Mouse (Mus musculus): ENCODE data around the gene Dock3. TPM values are rescaled to one million over a fixed set of nuclear protein-coding genes. Genes with fewer than 3 reads are reported as not detected.

The Dock3 gene
- polyA plus RNA-seq, 1 experiment: not detected

DNA sequence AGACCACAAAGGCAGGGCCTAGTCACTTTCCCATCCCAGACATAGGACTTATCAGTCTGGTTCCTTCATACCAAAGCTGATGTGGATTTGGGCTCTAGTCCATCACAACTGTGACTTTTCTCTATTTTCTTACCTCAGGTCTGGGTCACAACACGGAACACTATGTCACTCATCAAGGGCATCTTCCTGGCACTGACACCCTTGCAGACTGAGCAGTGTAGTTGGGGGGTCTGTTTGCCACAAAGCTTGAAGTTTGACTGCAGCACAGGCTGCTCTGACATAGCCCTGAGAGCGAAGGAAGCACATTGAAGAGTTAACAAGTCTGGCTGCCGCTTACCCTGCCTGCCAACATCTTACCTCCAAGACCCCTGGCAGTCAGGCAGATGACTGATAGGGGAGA, 348.6 kb downstream of the Dock3 start:
- Histone ChIP-seq H3K4me3 (ENCODE audit: insufficient read depth, low read depth, low read length) (no peak overlapping the region), H3K27ac (ENCODE audit: insufficient read depth, low read depth, low read length) (no peak overlapping the region), H3K4me1 (ENCODE audit: control insufficient read depth, insufficient read depth, low read length) (peaks cover 35% of the 10 kb centered on the region)
- no peak for TF ChIP-seq CTCF (IDR thresholded peaks at IDR 0.05; ENCODE audit: insufficient read depth, low read depth, low read length)
- TF ChIP-seq POLR2A (IDR thresholded peaks at IDR 0.05; ENCODE audit: insufficient read depth, low read depth, low read length): no peak
- WGBS: 56% methylated on average over 3 of the region's 3 CpGs

DNA sequence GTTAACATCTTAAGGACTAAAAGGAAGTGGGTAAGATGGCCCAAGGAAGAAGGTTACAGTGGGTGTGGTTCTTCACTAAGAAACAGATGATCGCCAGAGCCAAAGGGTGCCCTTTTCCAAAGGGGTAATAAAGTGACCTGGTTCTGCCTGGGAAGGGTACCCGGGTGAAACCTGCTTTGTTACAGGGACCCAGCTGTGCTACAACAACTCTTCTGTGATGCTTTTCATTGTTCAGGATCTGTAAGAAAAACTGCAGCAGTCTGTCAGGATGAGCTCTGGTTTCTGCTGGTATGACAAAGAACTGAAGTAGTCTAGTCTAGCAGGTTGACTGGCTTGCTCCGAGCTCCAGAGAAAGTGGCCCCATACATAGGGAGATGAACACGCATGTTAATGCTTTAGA, 349.5 kb downstream of the Dock3 start:
- Histone ChIP-seq H3K4me3 (ENCODE audit: insufficient read depth, low read depth, low read length) (no peak overlapping the region), H3K27ac (ENCODE audit: insufficient read depth, low read depth, low read length) (no peak overlapping the region), H3K4me1 (ENCODE audit: control insufficient read depth, insufficient read depth, low read length) (peaks cover 29% of the 10 kb centered on the region)
- TF ChIP-seq POLR2A (IDR thresholded peaks at IDR 0.05; ENCODE audit: insufficient read depth, low read depth, low read length) (no peak), CTCF (IDR thresholded peaks at IDR 0.05; ENCODE audit: insufficient read depth, low read depth, low read length) (no peak)
- WGBS: 58% methylated on average over 4 of the region's 4 CpGs

DNA sequence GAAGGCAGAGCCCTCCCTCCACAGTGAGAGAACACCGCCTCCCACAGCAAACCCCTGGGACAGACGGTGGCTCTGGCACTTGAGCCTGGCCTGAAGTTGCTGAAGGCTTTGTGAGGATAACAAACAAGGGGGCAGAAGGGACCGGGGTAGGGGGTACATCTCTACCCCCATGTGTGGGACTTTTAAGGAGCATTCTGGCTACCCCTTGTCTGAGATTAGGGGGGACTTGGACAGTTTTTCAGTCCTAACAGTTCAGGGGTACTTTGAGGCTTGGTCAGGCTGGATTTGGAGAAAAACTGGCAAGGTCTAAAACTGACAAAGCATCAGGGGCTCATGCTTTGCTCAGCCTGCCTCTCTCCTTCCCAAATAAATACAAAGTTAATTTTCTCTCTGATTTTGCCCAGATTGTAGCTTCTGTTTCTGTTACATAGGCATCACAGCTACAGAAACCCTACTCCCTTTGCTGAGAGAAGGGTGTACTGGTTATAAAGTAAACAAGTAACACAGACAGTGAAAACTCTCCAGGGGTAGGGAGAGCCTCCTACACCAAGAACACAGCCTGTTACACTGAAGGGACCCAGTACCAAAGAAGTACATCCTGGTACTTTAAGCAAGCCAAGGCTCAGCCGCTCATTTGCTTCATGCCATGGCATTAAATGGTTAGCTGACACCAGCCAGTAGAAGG, 350.5 kb downstream of the Dock3 start:
- TF ChIP-seq POLR2A (IDR thresholded peaks at IDR 0.05; ENCODE audit: insufficient read depth, low read depth, low read length) (no peak), CTCF (IDR thresholded peaks at IDR 0.05; ENCODE audit: insufficient read depth, low read depth, low read length) (no peak)
- Histone ChIP-seq H3K27ac (ENCODE audit: insufficient read depth, low read depth, low read length) (no peak overlapping the region), H3K4me1 (ENCODE audit: control insufficient read depth, insufficient read depth, low read length) (peaks cover 29% of the 10 kb centered on the region), H3K4me3 (ENCODE audit: insufficient read depth, low read depth, low read length) (no peak overlapping the region)
- WGBS: 36% methylated on average over 4 of the region's 4 CpGs

DNA sequence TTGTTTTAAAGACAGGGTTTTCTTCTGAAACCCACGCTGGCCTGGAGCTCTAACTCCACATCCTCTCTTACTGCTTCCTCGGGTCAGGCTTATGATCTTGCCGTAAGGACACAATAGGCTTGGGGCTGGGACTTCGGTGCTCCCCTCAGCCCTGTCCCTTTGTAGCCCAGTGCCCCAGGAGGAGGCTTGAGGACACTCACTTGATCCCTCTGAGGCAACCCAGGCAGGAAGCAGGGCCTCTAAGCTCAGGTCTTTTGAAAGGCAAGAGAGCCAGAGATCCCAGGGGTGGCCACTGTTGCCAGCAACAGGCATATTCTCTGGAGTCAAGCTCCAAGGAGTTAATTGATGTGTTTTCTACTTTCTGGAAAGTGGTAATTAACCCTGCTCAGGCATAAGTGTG, 352.2 kb downstream of the Dock3 start:
- Histone ChIP-seq H3K4me3 (ENCODE audit: insufficient read depth, low read depth, low read length) (no peak overlapping the region), H3K4me1 (ENCODE audit: control insufficient read depth, insufficient read depth, low read length) (peaks cover 13% of the 10 kb centered on the region), H3K27ac (ENCODE audit: insufficient read depth, low read depth, low read length) (no peak overlapping the region)
- no peak for TF ChIP-seq CTCF (IDR thresholded peaks at IDR 0.05; ENCODE audit: insufficient read depth, low read depth, low read length)
- 50% methylated on average over 4 of the region's 4 CpGs for WGBS

- Histone ChIP-seq H3K4me1 (ENCODE audit: control insufficient read depth, insufficient read depth, low read length) (peaks cover 2% of the 10 kb centered on the region; the same call in 1 of the 2 replicates), H3K27ac (ENCODE audit: insufficient read depth, low read depth, low read length) (no peak overlapping the region), H3K4me3 (ENCODE audit: insufficient read depth, low read depth, low read length) (no peak overlapping the region)
- WGBS: 88% methylated on average over 3 of the region's 3 CpGs
- TF ChIP-seq CTCF (IDR thresholded peaks at IDR 0.05; ENCODE audit: insufficient read depth, low read depth, low read length): no peak
- TF ChIP-seq POLR2A (IDR thresholded peaks at IDR 0.05; ENCODE audit: insufficient read depth, low read depth, low read length): no peak
Observed at GRCm38 (mm10) chr9:106876666-106877065, 355.0 kb downstream of the Dock3 start.

DNA sequence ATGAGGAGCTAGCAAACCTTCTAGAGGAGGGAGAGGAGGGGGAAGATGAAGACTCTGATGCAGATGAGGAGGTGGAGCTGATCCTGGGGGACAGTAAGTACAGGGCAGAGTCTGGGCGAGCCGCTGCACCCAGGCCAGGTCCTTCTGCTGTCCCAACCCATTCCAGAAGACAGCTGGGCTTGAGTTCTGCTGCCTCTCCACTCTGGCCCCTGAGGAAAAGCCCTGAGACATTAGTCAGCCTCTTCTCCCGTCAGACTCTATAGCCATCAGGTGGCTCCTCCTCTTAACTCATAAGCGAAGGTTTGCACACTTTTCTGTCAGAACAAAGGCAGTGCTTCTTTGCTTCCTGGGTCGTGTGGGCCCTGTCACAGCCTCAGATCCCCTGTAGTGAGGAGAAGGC, 357.5 kb downstream of the Dock3 start:
- Histone ChIP-seq H3K4me3 (ENCODE audit: insufficient read depth, low read depth, low read length) (no peak overlapping the region), H3K4me1 (ENCODE audit: control insufficient read depth, insufficient read depth, low read length) (no peaks in the 10 kb centered on the region), H3K27ac (ENCODE audit: insufficient read depth, low read depth, low read length) (no peak overlapping the region)
- WGBS: 73% methylated on average over 5 of the region's 5 CpGs
- TF ChIP-seq POLR2A (IDR thresholded peaks at IDR 0.05; ENCODE audit: insufficient read depth, low read depth, low read length) (no peak), CTCF (IDR thresholded peaks at IDR 0.05; ENCODE audit: insufficient read depth, low read depth, low read length) (no peak)

- no peak overlapping the region for H3K27ac ChIP-seq (ENCODE audit: insufficient read depth, low read depth, low read length)
- H3K4me3 ChIP-seq (ENCODE audit: insufficient read depth, low read depth, low read length): no peak overlapping the region
- H3K4me1 ChIP-seq (ENCODE audit: control insufficient read depth, insufficient read depth, low read length): no peaks in the 10 kb centered on the region
- 93% methylated on average over 11 of the region's 11 CpGs for WGBS
- TF ChIP-seq CTCF (IDR thresholded peaks at IDR 0.05; ENCODE audit: insufficient read depth, low read depth, low read length) (no peak), POLR2A (IDR thresholded peaks at IDR 0.05; ENCODE audit: insufficient read depth, low read depth, low read length) (no peak)
Observed at GRCm38 (mm10) chr9:106858036-106858435, 373.7 kb downstream of the Dock3 start.

- no peaks in the 10 kb centered on the region for H3K4me1 ChIP-seq (ENCODE audit: control insufficient read depth, insufficient read depth, low read length)
- 87% methylated on average over 3 of the region's 3 CpGs for WGBS
- H3K27ac ChIP-seq (ENCODE audit: insufficient read depth, low read depth, low read length): no peak overlapping the region
- TF ChIP-seq POLR2A (IDR thresholded peaks at IDR 0.05; ENCODE audit: insufficient read depth, low read depth, low read length) (no peak), CTCF (IDR thresholded peaks at IDR 0.05; ENCODE audit: insufficient read depth, low read depth, low read length) (no peak)
- no peak overlapping the region for H3K4me3 ChIP-seq (ENCODE audit: insufficient read depth, low read depth, low read length)
Observed at GRCm38 (mm10) chr9:106856664-106857063, 375.0 kb downstream of the Dock3 start.

Other genes with a start within 250 kb of the Dock3 start
- not detected in 2 replicates for gene Mapkapk3, start 58.0 kb upstream of the Dock3 start, polyA plus RNA-seq (2012; ENCODE audit: insufficient read depth, insufficient read length, low replicate concordance, missing spikeins)
- gene Cish, start 64.1 kb upstream of the Dock3 start, polyA plus RNA-seq (2012; ENCODE audit: insufficient read depth, insufficient read length, low replicate concordance, missing spikeins): not detected in 2 replicates
- gene Hemk1, start 106.4 kb upstream of the Dock3 start, polyA plus RNA-seq (2012; ENCODE audit: insufficient read depth, insufficient read length, low replicate concordance, missing spikeins): not detected in 2 replicates
- gene 6430571L13Rik, start 108.7 kb upstream of the Dock3 start, polyA plus RNA-seq (2012; ENCODE audit: insufficient read depth, insufficient read length, low replicate concordance, missing spikeins): not detected in 2 replicates
- not detected in 2 replicates for gene Cacna2d2, start 167.7 kb upstream of the Dock3 start, polyA plus RNA-seq (2012; ENCODE audit: insufficient read depth, insufficient read length, low replicate concordance, missing spikeins)